Mouse (Mus musculus) duodenum, adult 2 months (tissue): ENCODE data around the gene Gpr141. TPM values are rescaled to one million over a fixed set of nuclear protein-coding genes. Genes with fewer than 3 reads are reported as not detected.

Experiments used
- polyA plus RNA-seq: library from polyadenylated mRNA; depleted of rRNA; stranded (reverse); fragments of >200 nt; gene quantifications from 2 replicates; pipeline ENCODE4 v1.2.3, GENCODE M21; 2012; ENCODE audit warnings: low replicate concordance; rRNA removed

The Gpr141 gene
- not detected in 2 replicates for polyA plus RNA-seq

DNA sequence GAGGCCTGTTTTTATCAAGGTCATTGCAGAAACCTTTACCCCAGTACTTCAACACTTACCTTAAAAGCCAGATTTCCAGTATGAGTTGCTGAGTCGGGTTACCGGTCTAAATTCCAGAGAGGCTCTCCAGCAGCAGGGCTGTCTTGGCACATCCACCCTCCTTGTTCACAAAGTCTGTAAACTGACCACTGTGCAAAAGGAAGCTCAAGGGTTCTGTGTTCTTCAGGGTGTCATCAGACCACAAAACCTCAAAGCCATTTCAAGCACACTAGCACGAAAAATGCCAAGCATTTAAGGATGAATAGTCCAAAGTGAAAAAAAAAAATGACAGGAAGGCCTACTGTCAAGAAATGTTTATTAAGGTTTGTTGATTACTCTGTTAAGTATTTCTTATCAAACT lies at the start of gene Gpr141:
TSS of gene Gpr141 (minus strand) at position 187 of the 400 bp plus-strand sequence.

Other genes with a start within 250 kb of the Gpr141 start
- gene Epdr1, start 204.3 kb downstream of the Gpr141 start, polyA plus RNA-seq = 2.7 and 6.4 TPM in 2 replicates
- gene Sfrp4, start 201.2 kb downstream of the Gpr141 start, polyA plus RNA-seq = 0.15 TPM in 1 of 2 replicates, not detected in the other
- not detected in 2 replicates for gene Nme8, start 126.5 kb downstream of the Gpr141 start, polyA plus RNA-seq